Mouse (Mus musculus) heart, adult 2 months (tissue): Measurements from ENCODE around the gene Mepce.

Experiments used
- EP300 ChIP-seq: fragments of 200-500 bp; IDR thresholded peaks from 2 replicates; pipeline ENCODE4 v1.6.1; 2011; ENCODE audit warnings: low read depth, low read length, control low read depth; ENCODE audit not compliant: insufficient read depth
- POLR2A ChIP-seq: fragments of 200-500 bp; IDR thresholded peaks from 2 replicates; pipeline ENCODE4 v1.6.1; 2011; ENCODE audit warnings: mild to moderate bottlenecking, low read depth, low read length, control low read depth; ENCODE audit not compliant: insufficient read depth

DNA sequence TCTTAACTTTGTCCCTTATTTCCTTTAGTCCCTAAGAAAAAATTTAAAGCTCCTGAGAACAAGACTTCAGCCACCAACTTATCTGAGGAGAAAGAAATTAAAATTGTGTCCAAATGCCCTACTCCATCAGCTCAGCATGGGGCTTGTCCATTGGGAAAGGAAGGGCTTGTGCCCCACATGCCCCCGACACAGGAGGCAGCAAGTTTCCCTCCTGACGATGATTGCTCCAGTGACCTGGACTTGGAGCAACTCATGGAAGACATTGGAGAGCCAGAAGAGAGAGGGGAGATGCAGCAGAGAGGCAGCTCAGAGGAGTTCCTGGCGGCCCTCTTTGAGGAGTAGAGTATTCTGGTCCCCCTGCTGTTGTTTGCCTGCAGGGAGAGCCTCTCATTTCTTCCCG is 34.7 kb upstream of the Mepce start:
- TF ChIP-seq EP300: no peak
- TF ChIP-seq POLR2A: no peak
